Mouse (Mus musculus): ENCODE measurements around the gene Pwwp2b. TPM values are rescaled to one million over a fixed set of nuclear protein-coding genes. Genes with fewer than 3 reads are reported as not detected.

Pwwp2b gene
- polyA plus RNA-seq, 1 experiment, result 15.8 TPM

GRCm38 (mm10) chr7:139224725-139225124 is 23.6 kb upstream of the Pwwp2b start:
- no peaks in the 10 kb centered on the region for H3K79me2 ChIP-seq (ENCODE audit: control insufficient read depth, insufficient read depth)
- no peak overlapping the region for H3K4me3 ChIP-seq (ENCODE audit: insufficient read depth, poor library complexity, severe bottlenecking)
- H3K36me3 ChIP-seq (ENCODE audit: control insufficient read depth, insufficient read depth), result no peaks in the 10 kb centered on the region
- no peaks in the 10 kb centered on the region for H3K79me3 ChIP-seq (ENCODE audit: low read depth)
- no peak overlapping the region for H3ac ChIP-seq (ENCODE audit: control insufficient read depth, insufficient read length, low read depth)
- no peaks in the 10 kb centered on the region for H3K27me3 ChIP-seq (ENCODE audit: control insufficient read depth, insufficient read depth, insufficient read length)
- TF ChIP-seq CTCF (IDR thresholded peaks at IDR 0.05; ENCODE audit: control insufficient read depth, insufficient read depth, insufficient read length) (no peak), CEBPB (IDR thresholded peaks at IDR 0.05; ENCODE audit: low read depth) (no peak), MYOD1 (IDR thresholded peaks at IDR 0.05; ENCODE audit: control insufficient read depth, insufficient read length, low read depth) (no peak), MYOG (IDR thresholded peaks at IDR 0.05; ENCODE audit: control insufficient read depth, extremely low read depth, insufficient read length) (no peak), FOSL1 (IDR thresholded peaks at IDR 0.05; ENCODE audit: insufficient read depth, low read length, poor library complexity, severe bottlenecking) (no peak), USF1 (IDR thresholded peaks at IDR 0.05; ENCODE audit: low read depth) (no peak), MAX (IDR thresholded peaks at IDR 0.05) (no peak)

- Histone ChIP-seq H3K27me3 (ENCODE audit: control insufficient read depth, insufficient read depth, insufficient read length) (no peaks in the 10 kb centered on the region), H3K79me2 (ENCODE audit: control insufficient read depth, insufficient read depth) (no peaks in the 10 kb centered on the region), H3K4me3 (ENCODE audit: insufficient read depth, poor library complexity, severe bottlenecking) (no peak overlapping the region), H3ac (ENCODE audit: control insufficient read depth, insufficient read length, low read depth) (no peak overlapping the region), H3K79me3 (ENCODE audit: low read depth) (no peaks in the 10 kb centered on the region), H3K36me3 (ENCODE audit: control insufficient read depth, insufficient read depth) (no peaks in the 10 kb centered on the region)
- TF ChIP-seq USF1 (IDR thresholded peaks at IDR 0.05; ENCODE audit: low read depth) (no peak), CEBPB (IDR thresholded peaks at IDR 0.05; ENCODE audit: low read depth) (no peak), FOSL1 (IDR thresholded peaks at IDR 0.05; ENCODE audit: insufficient read depth, low read length, poor library complexity, severe bottlenecking) (no peak), CTCF (IDR thresholded peaks at IDR 0.05; ENCODE audit: control insufficient read depth, insufficient read depth, insufficient read length) (no peak), MYOG (IDR thresholded peaks at IDR 0.05; ENCODE audit: control insufficient read depth, extremely low read depth, insufficient read length) (no peak), MYOD1 (IDR thresholded peaks at IDR 0.05; ENCODE audit: control insufficient read depth, insufficient read length, low read depth) (no peak), MAX (IDR thresholded peaks at IDR 0.05) (no peak)
Observed at GRCm38 (mm10) chr7:139226416-139226815, 21.9 kb upstream of the Pwwp2b start.

GRCm38 (mm10) chr7:139228447-139229171 is 19.7 kb upstream of the Pwwp2b start:
- TF ChIP-seq FOSL1 (IDR thresholded peaks at IDR 0.05; ENCODE audit: insufficient read depth, low read length, poor library complexity, severe bottlenecking), result no peak
- no peak for TF ChIP-seq MYOD1 (IDR thresholded peaks at IDR 0.05; ENCODE audit: control insufficient read depth, insufficient read length, low read depth)
- TF ChIP-seq MYOG (IDR thresholded peaks at IDR 0.05; ENCODE audit: control insufficient read depth, extremely low read depth, insufficient read length), result no peak
- TF ChIP-seq USF1 (IDR thresholded peaks at IDR 0.05; ENCODE audit: low read depth), result no peak
- TF ChIP-seq CEBPB (IDR thresholded peaks at IDR 0.05; ENCODE audit: low read depth), result no peak
- no peak for TF ChIP-seq CTCF (IDR thresholded peaks at IDR 0.05; ENCODE audit: control insufficient read depth, insufficient read depth, insufficient read length)
- no peak for TF ChIP-seq MAX (IDR thresholded peaks at IDR 0.05)
- no peak overlapping the region for H3K4me3 ChIP-seq (ENCODE audit: insufficient read depth, poor library complexity, severe bottlenecking)

GRCm38 (mm10) chr7:139229837-139230236 is 18.4 kb upstream of the Pwwp2b start:
- H3K79me3 ChIP-seq (ENCODE audit: low read depth), result no peaks in the 10 kb centered on the region
- H3ac ChIP-seq (ENCODE audit: control insufficient read depth, insufficient read length, low read depth), result no peak overlapping the region
- no peaks in the 10 kb centered on the region for H3K27me3 ChIP-seq (ENCODE audit: control insufficient read depth, insufficient read depth, insufficient read length)
- no peaks in the 10 kb centered on the region for H3K79me2 ChIP-seq (ENCODE audit: control insufficient read depth, insufficient read depth)
- no peak overlapping the region for H3K4me3 ChIP-seq (ENCODE audit: insufficient read depth, poor library complexity, severe bottlenecking)
- TF ChIP-seq CTCF (IDR thresholded peaks at IDR 0.05; ENCODE audit: control insufficient read depth, insufficient read depth, insufficient read length), result no peak
- no peak for TF ChIP-seq USF1 (IDR thresholded peaks at IDR 0.05; ENCODE audit: low read depth)
- no peak for TF ChIP-seq MAX (IDR thresholded peaks at IDR 0.05)
- no peak for TF ChIP-seq FOSL1 (IDR thresholded peaks at IDR 0.05; ENCODE audit: insufficient read depth, low read length, poor library complexity, severe bottlenecking)
- TF ChIP-seq MYOD1 (IDR thresholded peaks at IDR 0.05; ENCODE audit: control insufficient read depth, insufficient read length, low read depth), result no peak
- no peak for TF ChIP-seq MYOG (IDR thresholded peaks at IDR 0.05; ENCODE audit: control insufficient read depth, extremely low read depth, insufficient read length)
- TF ChIP-seq CEBPB (IDR thresholded peaks at IDR 0.05; ENCODE audit: low read depth), result no peak
- no peaks in the 10 kb centered on the region for H3K36me3 ChIP-seq (ENCODE audit: control insufficient read depth, insufficient read depth)

More at GRCm38 (mm10) chr7:139228447-139229171, 19.7 kb upstream of the Pwwp2b start:
- Histone ChIP-seq H3ac (ENCODE audit: control insufficient read depth, insufficient read length, low read depth) (no peak overlapping the region), H3K79me3 (ENCODE audit: low read depth) (no peaks in the 10 kb centered on the region), H3K36me3 (ENCODE audit: control insufficient read depth, insufficient read depth) (no peaks in the 10 kb centered on the region), H3K79me2 (ENCODE audit: control insufficient read depth, insufficient read depth) (no peaks in the 10 kb centered on the region), H3K27me3 (ENCODE audit: control insufficient read depth, insufficient read depth, insufficient read length) (no peaks in the 10 kb centered on the region)

- Histone ChIP-seq H3ac (ENCODE audit: control insufficient read depth, insufficient read length, low read depth) (no peak overlapping the region), H3K79me3 (ENCODE audit: low read depth) (no peaks in the 10 kb centered on the region)
Observed at GRCm38 (mm10) chr7:139230241-139230640, 18.0 kb upstream of the Pwwp2b start.

More at GRCm38 (mm10) chr7:139230241-139230640, 18.0 kb upstream of the Pwwp2b start:
- TF ChIP-seq FOSL1 (IDR thresholded peaks at IDR 0.05; ENCODE audit: insufficient read depth, low read length, poor library complexity, severe bottlenecking) (no peak), CTCF (IDR thresholded peaks at IDR 0.05; ENCODE audit: control insufficient read depth, insufficient read depth, insufficient read length) (no peak), MYOD1 (IDR thresholded peaks at IDR 0.05; ENCODE audit: control insufficient read depth, insufficient read length, low read depth) (no peak), USF1 (IDR thresholded peaks at IDR 0.05; ENCODE audit: low read depth) (no peak), MAX (IDR thresholded peaks at IDR 0.05) (no peak), CEBPB (IDR thresholded peaks at IDR 0.05; ENCODE audit: low read depth) (no peak), MYOG (IDR thresholded peaks at IDR 0.05; ENCODE audit: control insufficient read depth, extremely low read depth, insufficient read length) (no peak)
- Histone ChIP-seq H3K27me3 (ENCODE audit: control insufficient read depth, insufficient read depth, insufficient read length) (no peaks in the 10 kb centered on the region), H3K36me3 (ENCODE audit: control insufficient read depth, insufficient read depth) (no peaks in the 10 kb centered on the region), H3K79me2 (ENCODE audit: control insufficient read depth, insufficient read depth) (no peaks in the 10 kb centered on the region), H3K4me3 (ENCODE audit: insufficient read depth, poor library complexity, severe bottlenecking) (no peak overlapping the region)

Data from C2C12 (cell line).